17 mouse cellular contexts compared by ENCODE assay signal in genomic region chr12:44177038-44177355, GRCm38 (mm10). TPM values are rescaled to one million over a fixed set of nuclear protein-coding genes. Genes with fewer than 3 reads are reported as not detected.
A peak's percentile ranks its signal among the peaks of the same experiment; 100 is the strongest.
DNase-seq lines count a peak whose midpoint lies in the region; ATAC-seq and TF ChIP-seq lines count a peak whose summit lies in the region.
"Had no signal": no experiment of that assay in that cellular context is flagged by ENCODE, and none has a peak within 500 bp of the region (broad histone marks: within the 10 kb centered on the region; RNA-seq: fewer than 3 reads in every experiment).

No protein-coding gene starts in this region.

- intact Hi-C loops in left cerebral cortex, postnatal 25 days (cut with DNase I), result no loop called here

- H3K9me3 ChIP-seq in forebrain, postnatal 0 days (ENCODE audit: low read length), result no peaks in the 10 kb centered on the region
- no peaks in the 10 kb centered on the region for H3K9me3 ChIP-seq in neural tube, embryonic 15.5 days (replicated peaks)
- H3K9me3 ChIP-seq: embryonic facial prominence, embryonic 12.5 days; kidney, embryonic 15.5 days; limb, embryonic 13.5 days; neural tube, embryonic 12.5 days had no signal

- no peak overlapping the region for H3K4me3 ChIP-seq in forebrain, postnatal 0 days (ENCODE audit: low read depth, low read length)
- H3K4me3 ChIP-seq in neural tube, embryonic 15.5 days (replicated peaks), result no peak overlapping the region
- H3K4me3 ChIP-seq: embryonic facial prominence, embryonic 12.5 days; kidney, embryonic 15.5 days; limb, embryonic 13.5 days; neural tube, embryonic 12.5 days had no signal

- H3K4me2 ChIP-seq in forebrain, postnatal 0 days (ENCODE audit: low read depth), result no peak overlapping the region
- 0 out of 2 replicates have a peak overlapping the region, but pooled peaks have one; percentile 27 for H3K4me2 ChIP-seq in neural tube, embryonic 15.5 days
- H3K4me2 ChIP-seq: embryonic facial prominence, embryonic 12.5 days; heart, embryonic 11.5 days; limb, embryonic 13.5 days; neural tube, embryonic 12.5 days had no signal

- peak; percentile 14 to 21 for DNase-seq in left cerebral cortex, postnatal 25 days (ENCODE audit: low spot score in 2 of 2)
- no peak for DNase-seq in left cerebral cortex, adult 11 months (ENCODE audit: low spot score)
- DNase-seq in forebrain, postnatal 0 days, result peak; percentile 64
- peak; percentile 10 for DNase-seq in layer of hippocampus, adult 9-10 months (ENCODE audit: low spot score)
- DNase-seq in thymus, postnatal 36 days, result no peak
- DNase-seq in gastrocnemius, postnatal 10 days, result no peak
- no peak for DNase-seq in gastrocnemius, postnatal 25 days
- DNase-seq: cerebellum, adult 9-10 months; right cerebral cortex, adult 18-20 months had no signal

- no peak for TF ChIP-seq CTCF in forebrain, postnatal 0 days (IDR thresholded peaks at IDR 0.05; ENCODE audit: low read depth)

- ATAC-seq in forebrain, postnatal 0 days, result peak; percentile 83
- no peak for ATAC-seq in neural tube, embryonic 15.5 days (ENCODE audit: low FRiP score)
- ATAC-seq: activated CD4-positive, CD25-positive, alpha-beta regulatory T cell, adult 4 months; liver, postnatal 0 days had no signal

- 0 out of 2 replicates have a peak overlapping the region, but pooled peaks have one; percentile 3 for H3K9ac ChIP-seq in forebrain, postnatal 0 days
- no peak overlapping the region for H3K9ac ChIP-seq in neural tube, embryonic 15.5 days (replicated peaks)
- H3K9ac ChIP-seq: embryonic facial prominence, embryonic 12.5 days; kidney, embryonic 15.5 days; limb, embryonic 13.5 days; liver, postnatal 0 days; neural tube, embryonic 12.5 days had no signal

- H3K4me1 ChIP-seq in forebrain, postnatal 0 days (ENCODE audit: insufficient read depth), result peaks cover 14% of the 10 kb centered on the region; the same call in 1 of the 2 replicates
- H3K4me1 ChIP-seq in neural tube, embryonic 15.5 days, result peaks cover 10% of the 10 kb centered on the region
- H3K4me1 ChIP-seq: embryonic facial prominence, embryonic 12.5 days; limb, embryonic 13.5 days; neural tube, embryonic 12.5 days had no signal

- H3K27me3 ChIP-seq in forebrain, postnatal 0 days (ENCODE audit: insufficient read depth, low read length), result no peaks in the 10 kb centered on the region
- no peaks in the 10 kb centered on the region for H3K27me3 ChIP-seq in neural tube, embryonic 15.5 days (replicated peaks)
- H3K27me3 ChIP-seq: embryonic facial prominence, embryonic 12.5 days; kidney, embryonic 15.5 days; limb, embryonic 13.5 days; neural tube, embryonic 12.5 days had no signal

- peak overlapping the region; percentile 72 for H3K27ac ChIP-seq in forebrain, postnatal 0 days (ENCODE audit: low read depth, low read length)
- no peak overlapping the region for H3K27ac ChIP-seq in neural tube, embryonic 15.5 days (replicated peaks)
- H3K27ac ChIP-seq: embryonic facial prominence, embryonic 12.5 days; kidney, embryonic 15.5 days; limb, embryonic 13.5 days; neural tube, embryonic 12.5 days had no signal

- 14% methylated on average over 2 of the region's 2 CpGs for WGBS in forebrain, postnatal 0 days
- WGBS in neural tube, embryonic 15.5 days, result 43% methylated on average over 2 of the region's 2 CpGs

- H3K36me3 ChIP-seq in forebrain, postnatal 0 days (ENCODE audit: insufficient read depth), result no peaks in the 10 kb centered on the region
- no peaks in the 10 kb centered on the region for H3K36me3 ChIP-seq in neural tube, embryonic 15.5 days
- H3K36me3 ChIP-seq: embryonic facial prominence, embryonic 12.5 days; kidney, embryonic 15.5 days; limb, embryonic 13.5 days; neural tube, embryonic 12.5 days had no signal

RNA-seq across cellular contexts. Expression of gene Dnajb9, which starts 33.1 kb away (rescaled TPM):
- 10 to 100 TPM; 41.7 to 44.7 TPM for total RNA-seq in left cerebral cortex, postnatal 25 days (2021)
- 19.9 and 22.0 TPM in 2 replicates for total RNA-seq in forebrain, postnatal 0 days (2014; rRNA removed)
- 33.6 and 36.0 TPM in 2 replicates for polyA plus RNA-seq in forebrain, postnatal 0 days (2015; fragmentation: Nextera tagmentation; extraction: Ambion mirVana)
- polyA plus RNA-seq in neural tube, embryonic 15.5 days (2015; fragmentation: Nextera tagmentation; extraction: Ambion mirVana), result 32.4 and 33.0 TPM in 2 replicates
- 10 to 100 TPM; 15.5 to 17.7 TPM for total RNA-seq in gastrocnemius, postnatal 10 days (2021)
- total RNA-seq in gastrocnemius, postnatal 25 days (2021), result 10 to 100 TPM; 23.2 to 27.3 TPM

RNA-seq across cellular contexts. Expression of gene Pnpla8, which starts 44.2 kb away (rescaled TPM):
- 100 to 1,000 TPM; 132 to 140 TPM for total RNA-seq in left cerebral cortex, postnatal 25 days (2021)
- total RNA-seq in forebrain, postnatal 0 days (2014; rRNA removed), result 119 and 122 TPM in 2 replicates
- polyA plus RNA-seq in forebrain, postnatal 0 days (2015; fragmentation: Nextera tagmentation; extraction: Ambion mirVana), result 102 and 123 TPM in 2 replicates
- 120 and 133 TPM in 2 replicates for polyA plus RNA-seq in neural tube, embryonic 15.5 days (2015; fragmentation: Nextera tagmentation; extraction: Ambion mirVana)
- 10 to 100 TPM; 58.3 to 68.8 TPM for total RNA-seq in gastrocnemius, postnatal 10 days (2021)
- total RNA-seq in gastrocnemius, postnatal 25 days (2021), result 100 to 1,000 TPM; 103 TPM

Comparison
In these comparisons a context has a peak if more than half of its experiments do, and no peak if none do; other contexts are left out.
1. DNase-seq: peak in left cerebral cortex, postnatal 25 days (2 of 2), forebrain, postnatal 0 days (single experiment) and layer of hippocampus, adult 9-10 months (single experiment); none in left cerebral cortex, adult 11 months (single experiment), thymus, postnatal 36 days (0 of 2), gastrocnemius, postnatal 10 days (single experiment) and gastrocnemius, postnatal 25 days (single experiment).